Mouse (Mus musculus) layer of hippocampus, adult 9-10 months (tissue): ENCODE data around the gene Chil3.
"Not testable (repeated sequence)": the region's sequence is repeated elsewhere in the genome, so short reads cannot be mapped to it uniquely, and the experiment has no call there.

Experiments used
- DNase-seq: peaks from one replicate; pipeline ENCODE4 v3.0.0; 2022; ENCODE audit warnings: low spot score

The Chil3 gene

GRCm38 (mm10) chr3:106167464-106167863 lies at the start of gene Chil3:
TSS of gene Chil3 (minus strand) at chr3:106167564.
- no peak for DNase-seq

GRCm38 (mm10) chr3:106198030-106198429 lies 30.7 kb upstream of the Chil3 start:
- DNase-seq, result not testable (repeated sequence)

DNA sequence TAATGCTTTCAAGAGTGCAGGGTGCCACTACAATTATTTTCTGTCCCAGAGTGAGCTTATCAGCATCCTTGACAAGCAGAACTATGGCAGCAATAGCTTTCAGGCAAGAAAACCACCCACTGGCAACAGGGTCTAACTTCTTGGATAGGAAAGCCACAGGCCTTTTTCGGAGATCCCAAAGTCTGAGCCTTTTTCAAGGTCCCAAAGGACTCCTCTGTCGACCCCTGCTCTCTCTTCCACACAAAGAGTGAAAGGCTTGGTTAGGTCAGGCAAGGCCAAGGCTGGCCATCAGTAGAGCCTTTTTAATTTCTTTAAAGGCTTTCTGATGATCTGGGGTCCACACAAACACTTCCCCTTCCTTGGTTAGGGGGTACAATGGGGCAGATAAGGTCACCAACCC lies 29.9 kb upstream of the Chil3 start:
- not testable (repeated sequence) for DNase-seq

DNA sequence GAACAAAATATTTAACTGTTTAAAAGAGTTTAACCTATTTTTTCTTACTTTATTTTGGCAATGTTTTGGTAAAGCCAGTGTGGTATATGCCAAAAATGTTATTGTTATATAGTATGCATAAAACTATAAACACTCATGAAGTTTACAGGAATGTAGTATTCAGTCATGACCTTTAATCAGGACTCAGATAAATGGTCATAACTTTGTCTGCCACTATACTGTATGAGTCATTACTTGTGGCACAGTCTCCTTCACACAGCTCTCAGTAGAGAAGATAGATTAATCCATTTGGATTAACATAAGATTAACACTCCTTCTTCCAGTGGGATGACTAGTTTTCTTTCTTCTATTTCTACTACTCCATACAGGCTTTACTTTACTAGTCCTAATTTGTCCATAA lies 28.9 kb upstream of the Chil3 start:
- DNase-seq, result no peak

DNA sequence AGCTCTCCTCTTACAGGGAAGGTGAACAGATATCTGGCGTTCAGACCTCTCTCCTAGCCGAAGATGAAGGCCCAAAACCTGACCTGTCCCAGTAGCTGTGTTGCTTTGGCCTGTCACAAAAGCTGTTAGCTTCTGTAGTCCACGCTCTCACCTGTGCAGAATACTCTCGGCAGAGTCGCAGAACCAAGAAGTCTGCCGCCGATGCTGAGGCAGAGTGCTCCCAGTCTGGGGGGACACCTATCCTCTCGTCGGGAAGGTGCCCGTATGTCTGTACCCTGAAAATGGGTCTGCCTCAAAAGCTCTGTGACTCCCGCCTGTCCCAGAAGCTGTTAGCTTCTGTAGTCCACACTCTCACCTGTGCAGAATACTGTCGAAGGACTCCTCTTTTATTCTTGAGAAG lies 28.1 kb upstream of the Chil3 start:
- DNase-seq, result no peak

DNA sequence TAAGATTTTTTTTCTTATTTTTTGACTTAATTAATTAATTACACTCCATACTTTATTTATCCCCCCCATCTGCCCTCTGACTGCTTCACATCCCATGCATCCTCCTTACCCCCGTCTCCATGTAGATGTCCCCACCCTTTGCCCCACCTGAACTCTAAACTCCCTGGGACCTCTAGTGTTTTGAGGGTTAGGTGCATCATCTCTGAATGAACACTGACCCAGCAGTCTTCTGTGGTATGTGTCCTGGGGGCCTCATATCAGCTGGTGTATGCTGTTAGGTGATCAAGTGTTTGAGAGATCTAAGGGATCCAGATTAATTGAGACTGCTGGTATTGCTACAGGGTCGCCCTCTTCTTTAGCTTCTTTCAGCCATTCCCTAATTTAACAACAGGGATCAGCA lies 20.6 kb upstream of the Chil3 start:
- no peak for DNase-seq

DNA sequence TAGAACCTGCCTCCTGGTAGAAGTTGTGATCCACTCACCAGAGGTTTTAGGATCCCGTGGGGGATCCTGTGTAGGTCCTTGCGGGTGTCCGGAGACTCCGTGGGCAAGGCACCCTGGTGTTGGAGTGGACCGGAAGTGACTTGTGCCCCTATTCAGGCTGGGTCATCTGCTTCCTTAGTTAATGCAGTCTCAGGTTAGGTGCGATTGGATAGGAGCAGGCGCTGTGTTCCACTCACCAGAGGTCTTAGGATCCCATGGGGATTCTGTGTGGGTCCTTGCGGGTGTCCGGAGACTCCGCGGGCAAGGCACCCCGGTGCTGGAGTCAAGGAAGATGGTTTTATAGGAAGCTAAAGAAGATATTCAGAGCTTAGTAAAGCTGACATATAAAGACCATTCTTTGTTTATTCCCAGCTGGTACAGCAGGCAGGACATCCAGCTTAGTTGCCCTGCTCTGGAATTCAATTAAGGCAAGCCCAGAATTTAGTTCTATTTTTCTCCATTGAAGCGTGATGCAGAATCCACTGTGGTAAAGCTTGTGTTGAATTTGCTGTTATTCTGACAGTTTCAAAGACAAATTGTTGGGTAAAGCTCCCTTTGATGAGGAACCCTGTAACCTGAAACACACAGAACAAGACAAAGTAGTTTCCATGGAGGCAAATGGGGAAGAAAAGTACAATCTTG lies 10.3 kb upstream of the Chil3 start:
- DNase-seq, result no peak

GRCm38 (mm10) chr3:106174971-106175370 lies 7.6 kb upstream of the Chil3 start:
- DNase-seq, result not testable (repeated sequence)

DNA sequence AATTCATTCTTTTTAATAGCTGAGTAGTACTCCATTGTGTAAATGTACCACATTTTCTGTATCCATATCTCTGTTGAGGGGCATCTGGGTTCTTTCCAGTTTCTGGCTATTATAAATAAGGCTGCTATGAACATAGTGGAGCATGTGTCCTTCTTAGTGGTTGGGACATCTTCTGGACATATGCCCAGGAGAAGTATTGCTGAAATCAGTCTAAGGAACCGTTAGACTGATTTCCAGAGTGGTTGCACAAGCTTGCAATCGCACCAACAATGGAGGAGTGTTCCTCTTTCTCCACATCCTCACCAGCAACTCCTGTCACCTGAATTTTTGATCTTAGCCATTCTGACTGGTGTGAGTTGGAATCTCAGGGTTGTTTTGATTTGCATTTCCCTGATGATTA lies 5.1 kb upstream of the Chil3 start:
- not testable (repeated sequence) for DNase-seq

- no peak for DNase-seq
Measured at GRCm38 (mm10) chr3:106171135-106171731, 3.9 kb upstream of the Chil3 start.

DNA sequence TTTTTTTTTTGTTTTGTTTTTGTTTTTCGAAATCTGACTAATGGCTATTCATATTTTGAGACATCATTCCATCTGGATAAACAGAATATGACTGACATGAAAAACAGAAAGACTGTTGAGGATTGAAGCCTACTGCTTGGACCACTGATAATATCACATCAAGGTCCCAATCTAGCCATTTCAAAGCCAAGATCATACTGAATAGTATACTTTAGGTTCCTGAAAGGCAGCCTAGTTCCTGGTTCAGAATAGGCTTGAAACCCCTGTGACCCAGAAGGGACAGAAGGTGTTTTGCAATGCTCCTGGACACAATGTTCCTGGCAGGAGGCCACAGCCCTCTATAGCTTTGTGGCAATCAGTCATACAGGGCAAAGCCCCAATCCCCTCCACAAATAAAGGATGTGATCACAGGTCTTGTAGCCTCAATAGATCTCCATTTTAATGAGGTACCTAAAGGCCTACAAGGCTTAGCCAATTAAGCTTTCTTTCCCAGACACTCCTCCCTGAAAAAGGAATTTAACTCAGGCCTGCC lies 3.2 kb upstream of the Chil3 start:
- DNase-seq, result no peak

DNA sequence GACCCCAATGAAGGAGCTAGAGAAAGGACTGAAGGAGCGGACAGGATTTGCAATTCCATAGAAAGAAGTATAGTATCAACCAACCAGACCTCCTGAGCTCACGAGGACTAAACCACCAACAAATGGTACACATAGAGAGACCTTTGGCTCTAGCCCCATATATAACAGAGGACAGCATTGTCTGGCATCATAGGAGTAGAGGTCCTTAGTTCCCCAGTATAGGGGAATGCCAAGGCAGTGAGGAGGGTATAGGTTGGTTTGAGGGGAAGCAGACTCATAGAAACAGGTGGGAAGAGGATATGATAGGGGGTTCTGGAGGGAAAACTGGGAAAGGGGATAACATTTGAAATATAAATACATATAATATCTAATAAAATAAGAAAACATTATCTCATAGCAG lies 13.0 kb downstream of the Chil3 start:
- no peak for DNase-seq

DNA sequence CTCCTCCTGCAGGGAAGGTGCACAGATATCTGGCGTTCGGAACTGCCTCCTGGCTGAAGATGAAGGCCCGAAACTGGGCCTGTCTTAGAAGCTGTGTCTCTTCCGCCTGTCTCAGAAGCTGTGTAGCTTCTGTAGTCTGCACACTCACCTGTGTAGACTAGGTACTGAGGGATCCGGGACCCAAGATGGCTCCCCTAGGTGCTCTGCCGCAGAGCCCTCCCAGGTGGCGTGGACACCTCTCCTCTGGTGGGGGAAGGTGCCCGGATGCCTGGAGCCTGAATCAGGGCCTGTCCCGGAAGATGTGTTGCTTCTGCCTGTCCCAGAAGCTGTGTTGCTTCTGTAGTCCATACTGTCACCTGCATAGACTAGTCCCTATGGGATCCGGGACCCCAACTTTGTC lies 23.3 kb downstream of the Chil3 start:
- no peak for DNase-seq

GRCm38 (mm10) chr3:106131690-106132089 lies 35.7 kb downstream of the Chil3 start:
- DNase-seq, result peak; percentile 95

DNA sequence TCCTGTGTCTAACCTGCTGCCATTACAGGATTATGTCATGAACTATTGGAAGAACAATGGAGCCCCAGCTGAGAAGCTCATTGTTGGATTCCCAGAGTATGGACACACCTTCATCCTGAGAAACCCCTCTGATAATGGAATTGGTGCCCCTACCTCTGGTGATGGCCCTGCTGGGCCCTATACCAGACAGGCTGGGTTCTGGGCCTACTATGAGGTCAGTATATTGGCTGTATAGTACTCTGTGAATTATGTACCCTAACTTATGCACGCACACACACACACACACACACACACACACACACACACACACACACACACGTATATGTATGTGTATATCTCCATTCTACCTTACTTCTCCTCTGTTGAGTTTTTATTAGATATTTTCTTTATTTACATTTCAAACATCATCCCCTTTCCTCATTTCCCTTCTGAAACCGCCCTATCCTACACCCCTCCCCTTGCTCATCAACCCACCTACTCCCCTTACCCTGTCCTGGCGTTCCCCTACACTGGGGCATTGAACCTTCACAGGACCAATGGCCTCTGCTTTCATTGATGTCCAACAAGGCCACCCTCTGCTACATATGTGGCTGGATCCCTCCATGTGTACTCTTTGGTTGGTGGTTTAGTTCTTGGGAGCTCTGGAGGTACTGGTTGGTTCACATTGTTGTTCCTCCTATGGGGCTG lies 38.4 kb downstream of the Chil3 start:
- DNase-seq, result no peak

DNA sequence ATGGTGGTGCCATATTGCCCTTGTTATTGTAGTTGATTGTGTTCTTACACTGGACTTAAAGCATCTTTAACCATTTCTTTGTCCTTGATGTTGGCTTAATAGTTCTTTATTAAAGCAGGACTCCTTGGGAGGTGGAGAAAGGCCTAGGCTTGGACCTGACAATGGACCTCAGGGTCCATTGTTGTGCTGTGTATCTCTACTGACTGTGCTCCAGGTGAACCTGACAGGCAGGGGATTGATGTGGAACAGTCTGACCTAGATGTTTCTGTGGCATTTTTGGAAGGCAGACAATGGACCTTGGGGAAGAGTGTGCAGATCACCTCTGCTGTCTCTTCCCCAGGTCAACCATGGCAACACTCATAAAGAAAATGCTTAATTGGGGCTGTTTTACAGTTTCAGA lies 40.4 kb downstream of the Chil3 start:
- no peak for DNase-seq

DNA sequence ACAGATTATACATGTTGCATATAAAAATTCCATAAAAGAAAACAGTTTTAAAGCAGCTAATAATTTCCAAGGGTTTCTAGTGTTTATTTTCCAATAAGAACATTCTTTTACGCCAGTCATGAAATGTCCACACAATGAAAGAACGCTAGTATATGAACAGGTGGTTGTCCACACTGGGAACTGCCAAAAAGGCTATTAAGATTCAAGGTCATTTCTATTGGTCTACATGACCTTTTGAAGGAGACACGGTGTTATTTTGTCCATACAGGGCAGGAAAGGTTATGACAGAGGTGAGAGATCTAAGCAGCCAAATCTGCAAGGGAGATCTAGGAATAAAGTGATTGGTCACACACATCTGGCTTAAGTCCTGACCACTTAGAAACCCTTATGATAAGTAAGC lies 54.4 kb downstream of the Chil3 start, which contains the start of gene Chia1:
Chia1 (plus strand) TSS at position 301 of the 400 bp plus-strand sequence.
- no peak for DNase-seq
